Mouse (Mus musculus): ENCODE measurements at regions not wholly inside any gene's neighbourhood (a gene's known extent, or its start where the extent isn't known, plus 50 kb on each side); places are given as distances from the start of the nearest gene placed in this dataset.

GRCm38 (mm10) chr1:186297464-186297863, 180.4 kb upstream of the Lyplal1 start:
- WGBS (ENCODE audit: insufficient replicate concordance) = 67% methylated on average over 7 of the region's 7 CpGs
- Histone ChIP-seq H3K27me3 (replicated peaks) (no peaks in the 10 kb centered on the region), H3K4me3 (no peak overlapping the region), H3K9ac (no peak overlapping the region), H3K27ac (no peak overlapping the region), H3K4me1 (no peaks in the 10 kb centered on the region), H3K9me3 (replicated peaks) (no peaks in the 10 kb centered on the region), H3K36me3 (no peaks in the 10 kb centered on the region), H3K4me2 (no peak overlapping the region)
- no peak for ATAC-seq

DNA sequence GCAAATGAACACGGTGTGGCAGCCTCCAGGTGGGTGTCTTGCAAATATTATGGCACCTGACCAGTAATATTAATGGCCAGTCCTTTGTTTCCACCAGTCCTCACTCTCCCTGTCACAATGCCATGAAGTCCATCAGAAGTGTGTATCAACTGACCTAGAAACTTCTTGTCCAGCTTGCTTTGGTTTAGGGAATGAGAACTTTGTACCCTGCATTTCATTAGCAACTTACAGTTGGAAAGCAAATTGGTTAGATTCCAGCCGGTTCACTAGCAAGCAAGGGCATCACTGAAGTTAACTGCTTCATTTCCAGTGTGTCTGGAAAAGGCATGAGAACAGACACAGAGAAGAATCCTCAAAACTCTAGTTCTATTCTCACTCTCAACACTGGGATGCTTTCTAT, 178.1 kb upstream of the Lyplal1 start:
- H3K4me1 ChIP-seq = no peaks in the 10 kb centered on the region
- ATAC-seq = no peak
- H3K4me2 ChIP-seq = no peak overlapping the region
- no peak overlapping the region for H3K9ac ChIP-seq
- H3K4me3 ChIP-seq = no peak overlapping the region
- H3K9me3 ChIP-seq (replicated peaks) = no peaks in the 10 kb centered on the region
- no peaks in the 10 kb centered on the region for H3K27me3 ChIP-seq (replicated peaks)
- H3K27ac ChIP-seq = no peak overlapping the region
- no peaks in the 10 kb centered on the region for H3K36me3 ChIP-seq
- WGBS (ENCODE audit: insufficient replicate concordance) = 59% methylated on average over 2 of the region's 2 CpGs

DNA sequence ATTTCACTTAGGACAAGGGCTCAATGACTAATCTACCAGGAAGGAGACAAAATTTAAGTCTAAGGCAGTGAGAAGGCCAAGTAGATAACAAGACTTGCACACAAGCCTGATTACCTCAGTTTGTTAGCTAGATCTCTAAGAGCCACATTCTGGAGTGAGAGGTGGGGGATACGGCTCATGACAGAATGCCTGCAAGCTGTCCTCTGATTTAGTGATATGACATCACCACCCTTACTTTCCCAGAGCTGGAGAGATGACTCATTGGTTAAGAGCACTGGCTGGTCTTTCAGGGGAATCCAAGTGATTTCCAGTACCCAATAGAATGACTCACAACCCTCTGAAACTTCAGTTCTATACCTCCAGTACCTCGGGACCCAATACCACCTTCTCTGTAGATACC, 177.5 kb upstream of the Lyplal1 start:
- WGBS (ENCODE audit: insufficient replicate concordance) = 45% methylated on average over 2 of the region's 2 CpGs
- no peak for ATAC-seq
- no peaks in the 10 kb centered on the region for H3K36me3 ChIP-seq
- H3K4me3 ChIP-seq = no peak overlapping the region
- H3K4me1 ChIP-seq = no peaks in the 10 kb centered on the region
- no peak overlapping the region for H3K9ac ChIP-seq
- no peaks in the 10 kb centered on the region for H3K27me3 ChIP-seq (replicated peaks)
- no peaks in the 10 kb centered on the region for H3K9me3 ChIP-seq (replicated peaks)
- no peak overlapping the region for H3K4me2 ChIP-seq
- H3K27ac ChIP-seq = no peak overlapping the region

- H3K9me3 ChIP-seq (replicated peaks) = no peaks in the 10 kb centered on the region
- no peaks in the 10 kb centered on the region for H3K4me1 ChIP-seq
- no peaks in the 10 kb centered on the region for H3K36me3 ChIP-seq
- 53% methylated on average over 2 of the region's 2 CpGs for WGBS (ENCODE audit: insufficient replicate concordance)
- H3K4me2 ChIP-seq = no peak overlapping the region
- H3K27me3 ChIP-seq (replicated peaks) = no peaks in the 10 kb centered on the region
- no peak overlapping the region for H3K27ac ChIP-seq
- H3K4me3 ChIP-seq = no peak overlapping the region
- H3K9ac ChIP-seq = no peak overlapping the region
- no peak for ATAC-seq
Measured at GRCm38 (mm10) chr1:186289117-186289516, 172.0 kb upstream of the Lyplal1 start.

DNA sequence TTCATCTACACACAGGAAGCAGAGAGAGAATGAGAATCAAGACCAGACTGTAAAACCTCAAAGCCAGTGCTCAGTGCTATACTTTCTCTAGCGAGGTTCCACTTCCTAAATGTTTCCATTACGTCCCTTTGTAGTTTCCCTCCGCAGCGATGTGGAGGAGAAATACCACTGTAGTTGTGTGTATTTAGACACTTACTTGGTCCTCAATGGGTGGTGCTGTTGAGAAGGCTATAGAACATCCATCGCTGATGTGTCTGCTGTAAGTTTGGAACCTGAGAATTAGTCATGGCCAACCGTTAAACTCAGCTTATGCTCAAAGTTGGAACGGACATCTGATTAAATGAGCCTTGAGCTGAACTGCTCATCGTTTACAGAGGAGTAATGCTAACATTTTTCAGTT, 170.7 kb upstream of the Lyplal1 start:
- Histone ChIP-seq H3K27ac (no peak overlapping the region), H3K4me1 (no peaks in the 10 kb centered on the region), H3K4me3 (no peak overlapping the region), H3K4me2 (no peak overlapping the region), H3K9me3 (replicated peaks) (no peaks in the 10 kb centered on the region), H3K36me3 (no peaks in the 10 kb centered on the region), H3K27me3 (replicated peaks) (no peaks in the 10 kb centered on the region), H3K9ac (no peak overlapping the region)
- WGBS (ENCODE audit: insufficient replicate concordance) = 74% methylated on average over 8 of the region's 8 CpGs
- no peak for ATAC-seq

DNA sequence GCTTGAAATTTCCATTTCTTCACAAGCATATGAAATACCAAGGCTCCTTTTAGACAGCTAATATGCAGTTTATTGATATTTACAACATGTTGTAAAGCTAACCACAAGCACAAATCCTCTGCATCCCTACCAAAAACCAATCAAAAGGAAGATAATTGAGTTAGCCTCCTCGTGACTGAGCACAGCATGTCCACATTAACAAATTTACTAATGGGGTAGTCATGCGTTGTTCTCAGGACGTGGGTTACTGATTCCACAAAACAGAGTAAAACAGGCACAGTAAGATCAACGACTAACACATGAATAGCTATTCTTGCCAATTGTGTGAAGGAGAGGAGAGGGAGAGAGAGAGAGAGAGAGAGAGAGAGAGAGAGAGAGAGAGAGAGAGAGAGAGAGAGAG, 169.3 kb upstream of the Lyplal1 start:
- no peak overlapping the region for H3K27ac ChIP-seq
- 52% methylated on average over 4 of the region's 4 CpGs for WGBS (ENCODE audit: insufficient replicate concordance)
- no peaks in the 10 kb centered on the region for H3K4me1 ChIP-seq
- no peak overlapping the region for H3K9ac ChIP-seq
- no peaks in the 10 kb centered on the region for H3K27me3 ChIP-seq (replicated peaks)
- no peak overlapping the region for H3K4me2 ChIP-seq
- no peaks in the 10 kb centered on the region for H3K36me3 ChIP-seq
- no peak for ATAC-seq
- no peak overlapping the region for H3K4me3 ChIP-seq
- H3K9me3 ChIP-seq (replicated peaks) = no peaks in the 10 kb centered on the region

DNA sequence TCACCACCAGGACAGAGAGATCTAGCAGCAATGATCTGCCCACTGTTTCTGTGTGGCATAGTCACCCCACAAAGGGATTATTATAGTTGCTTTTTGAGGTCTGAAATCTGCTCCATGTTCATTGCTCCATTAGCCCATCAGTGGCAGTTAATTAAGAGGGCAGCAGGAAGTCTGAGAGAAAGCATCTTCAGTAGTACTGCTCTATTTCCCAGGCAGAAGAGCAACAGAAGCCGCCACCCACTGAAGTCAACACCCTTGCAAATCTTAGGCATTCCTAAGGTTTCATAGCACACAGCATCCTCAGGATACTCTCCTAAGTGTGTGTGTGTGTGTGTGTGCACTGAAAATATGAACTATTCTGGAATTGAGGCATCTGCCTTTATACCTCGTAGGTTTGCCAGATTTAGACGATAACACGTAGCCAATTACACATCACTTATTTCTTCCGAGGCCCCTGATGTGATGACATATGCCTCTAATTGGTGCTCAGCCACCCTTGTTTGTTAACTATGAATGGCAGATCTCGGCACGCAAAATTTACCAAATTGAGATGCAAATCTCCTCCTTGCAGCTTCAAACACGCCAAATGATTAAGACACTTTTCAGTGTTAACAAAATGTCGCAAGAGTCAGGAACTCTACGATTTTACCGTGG, 161.0 kb upstream of the Lyplal1 start:
- no peak overlapping the region for H3K4me3 ChIP-seq
- no peak for ATAC-seq
- no peaks in the 10 kb centered on the region for H3K36me3 ChIP-seq
- no peak overlapping the region for H3K27ac ChIP-seq
- no peak overlapping the region for H3K9ac ChIP-seq
- no peaks in the 10 kb centered on the region for H3K27me3 ChIP-seq (replicated peaks)
- no peak overlapping the region for H3K4me2 ChIP-seq
- no peaks in the 10 kb centered on the region for H3K9me3 ChIP-seq (replicated peaks)
- H3K4me1 ChIP-seq = no peaks in the 10 kb centered on the region
- WGBS (ENCODE audit: insufficient replicate concordance) = 72% methylated on average over 11 of the region's 11 CpGs

DNA sequence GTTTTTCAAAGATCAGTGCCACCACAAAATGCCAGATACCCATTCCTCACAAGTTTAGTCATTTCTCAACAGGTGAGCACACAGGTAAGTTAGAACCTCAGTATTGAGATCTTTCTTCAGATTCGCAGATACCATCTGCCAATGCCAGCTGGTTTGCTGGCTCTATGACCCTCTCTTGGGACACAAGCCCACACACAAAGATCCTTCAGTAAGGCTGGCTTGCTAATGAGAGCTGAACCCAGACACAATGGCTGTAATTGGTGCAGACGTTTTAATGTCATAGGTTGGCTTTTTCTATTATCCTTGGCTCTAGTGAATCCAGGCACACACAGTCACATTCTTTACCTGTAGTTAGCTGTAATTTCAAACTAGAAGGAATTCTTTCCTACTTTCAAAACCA, 154.3 kb upstream of the Lyplal1 start:
- H3K4me1 ChIP-seq = no peaks in the 10 kb centered on the region
- H3K4me2 ChIP-seq = no peak overlapping the region
- H3K9ac ChIP-seq = no peak overlapping the region
- H3K4me3 ChIP-seq = no peak overlapping the region
- H3K36me3 ChIP-seq = no peaks in the 10 kb centered on the region
- H3K9me3 ChIP-seq (replicated peaks) = no peaks in the 10 kb centered on the region
- no peaks in the 10 kb centered on the region for H3K27me3 ChIP-seq (replicated peaks)
- 57% methylated on average over 2 of the region's 2 CpGs for WGBS (ENCODE audit: insufficient replicate concordance)
- H3K27ac ChIP-seq = no peak overlapping the region
- no peak for ATAC-seq

GRCm38 (mm10) chr1:186267317-186267716, 150.2 kb upstream of the Lyplal1 start:
- 78% methylated on average over 2 of the region's 2 CpGs for WGBS (ENCODE audit: insufficient replicate concordance)
- no peak overlapping the region for H3K4me3 ChIP-seq
- H3K27me3 ChIP-seq (replicated peaks) = no peaks in the 10 kb centered on the region
- no peaks in the 10 kb centered on the region for H3K4me1 ChIP-seq
- no peak overlapping the region for H3K9ac ChIP-seq
- 0 out of 2 replicates have a peak, but pooled peaks cover 4% of the 10 kb centered on the region for H3K9me3 ChIP-seq (replicated peaks)
- no peaks in the 10 kb centered on the region for H3K36me3 ChIP-seq
- H3K4me2 ChIP-seq = no peak overlapping the region
- H3K27ac ChIP-seq = no peak overlapping the region
- ATAC-seq = no peak

DNA sequence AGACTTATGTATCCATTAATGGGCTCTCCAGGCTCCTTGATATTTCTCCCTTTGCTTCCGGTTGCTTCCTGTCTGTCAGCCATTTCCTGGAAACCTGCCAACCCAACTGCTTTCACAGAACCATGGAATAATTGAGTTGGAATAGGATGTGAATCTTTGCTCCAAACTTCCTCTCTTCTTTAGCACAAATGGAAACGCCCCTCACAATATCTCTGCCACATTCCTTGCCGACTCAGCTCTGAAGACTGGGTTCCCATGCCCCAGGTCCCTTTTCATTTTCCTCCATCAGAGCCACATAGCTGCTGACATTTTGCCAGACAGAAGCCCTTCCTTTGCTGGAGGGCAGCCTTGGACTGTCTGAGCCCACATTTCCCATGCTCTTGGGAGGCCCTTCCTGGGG, 147.5 kb upstream of the Lyplal1 start:
- Histone ChIP-seq H3K9me3 (replicated peaks) (0 out of 2 replicates have a peak, but pooled peaks cover 4% of the 10 kb centered on the region), H3K4me2 (no peak overlapping the region), H3K27me3 (replicated peaks) (no peaks in the 10 kb centered on the region), H3K27ac (no peak overlapping the region), H3K36me3 (no peaks in the 10 kb centered on the region), H3K4me3 (no peak overlapping the region), H3K4me1 (no peaks in the 10 kb centered on the region), H3K9ac (no peak overlapping the region)
- ATAC-seq = no peak
- 59% methylated on average over 3 of the region's 3 CpGs for WGBS (ENCODE audit: insufficient replicate concordance)

- Histone ChIP-seq H3K4me2 (no peak overlapping the region), H3K4me1 (no peaks in the 10 kb centered on the region), H3K9ac (no peak overlapping the region), H3K4me3 (no peak overlapping the region), H3K27ac (no peak overlapping the region), H3K9me3 (replicated peaks) (0 out of 2 replicates have a peak, but pooled peaks cover 4% of the 10 kb centered on the region), H3K36me3 (no peaks in the 10 kb centered on the region), H3K27me3 (replicated peaks) (no peaks in the 10 kb centered on the region)
- 62% methylated on average over 7 of the region's 7 CpGs for whole genome bisulfite sequencing (ENCODE audit: insufficient replicate concordance)
- ATAC-seq = no peak
Measured at GRCm38 (mm10) chr1:186263955-186264354, 146.8 kb upstream of the Lyplal1 start.

- no peaks in the 10 kb centered on the region for H3K4me1 ChIP-seq
- 53% methylated on average over 3 of the region's 3 CpGs for WGBS (ENCODE audit: insufficient replicate concordance)
Measured at GRCm38 (mm10) chr1:186263196-186263595, 146.1 kb upstream of the Lyplal1 start.

GRCm38 (mm10) chr1:186262040-186262439, 144.9 kb upstream of the Lyplal1 start:
- Histone ChIP-seq H3K36me3 (no peaks in the 10 kb centered on the region), H3K9ac (no peak overlapping the region), H3K4me1 (no peaks in the 10 kb centered on the region), H3K27me3 (replicated peaks) (no peaks in the 10 kb centered on the region), H3K4me3 (no peak overlapping the region), H3K4me2 (no peak overlapping the region), H3K9me3 (replicated peaks) (0 out of 2 replicates have a peak, but pooled peaks cover 4% of the 10 kb centered on the region), H3K27ac (no peak overlapping the region)
- ATAC-seq = no peak
- 68% methylated on average over 6 of the region's 6 CpGs for WGBS (ENCODE audit: insufficient replicate concordance)

More at GRCm38 (mm10) chr1:186263196-186263595, 146.1 kb upstream of the Lyplal1 start:
- ATAC-seq = no peak
- Histone ChIP-seq H3K36me3 (no peaks in the 10 kb centered on the region), H3K4me2 (no peak overlapping the region), H3K9me3 (replicated peaks) (0 out of 2 replicates have a peak, but pooled peaks cover 4% of the 10 kb centered on the region), H3K9ac (no peak overlapping the region), H3K27ac (no peak overlapping the region), H3K4me3 (no peak overlapping the region), H3K27me3 (replicated peaks) (no peaks in the 10 kb centered on the region)

Measured in liver, embryonic 12.5 days (tissue).